Mouse (Mus musculus) NIH3T3 (cell line): ENCODE data around the gene Tap2.
A peak's percentile ranks its signal among the peaks of the same experiment; 100 is the strongest.

Source experiments
- DNase-seq: peaks from one replicate; pipeline ENCODE4 v3.0.0-alpha.2; 2012; ENCODE audit warnings: low read depth

The Tap2 gene

DNA sequence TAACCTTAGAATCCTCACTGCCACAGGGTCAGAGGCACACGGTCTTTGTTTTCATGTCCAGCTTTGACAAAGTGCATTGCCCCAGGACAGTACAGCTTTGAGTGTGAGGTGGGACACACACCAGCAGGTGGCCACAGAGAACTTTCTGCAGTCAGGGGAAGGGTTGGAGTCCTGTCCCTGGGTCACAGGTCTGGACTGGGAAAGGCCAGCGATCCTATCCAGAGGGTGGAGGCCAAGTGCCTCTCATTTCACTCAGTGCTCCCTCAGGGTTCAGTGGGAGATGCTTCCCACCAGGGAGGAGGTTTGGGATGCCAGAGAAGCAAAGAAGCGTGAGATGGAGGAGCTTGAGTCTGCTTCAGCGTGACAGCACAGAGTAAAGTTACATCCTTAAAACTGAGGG, 48.3 kb downstream of the Tap2 start:
- no peak for DNase-seq

DNA sequence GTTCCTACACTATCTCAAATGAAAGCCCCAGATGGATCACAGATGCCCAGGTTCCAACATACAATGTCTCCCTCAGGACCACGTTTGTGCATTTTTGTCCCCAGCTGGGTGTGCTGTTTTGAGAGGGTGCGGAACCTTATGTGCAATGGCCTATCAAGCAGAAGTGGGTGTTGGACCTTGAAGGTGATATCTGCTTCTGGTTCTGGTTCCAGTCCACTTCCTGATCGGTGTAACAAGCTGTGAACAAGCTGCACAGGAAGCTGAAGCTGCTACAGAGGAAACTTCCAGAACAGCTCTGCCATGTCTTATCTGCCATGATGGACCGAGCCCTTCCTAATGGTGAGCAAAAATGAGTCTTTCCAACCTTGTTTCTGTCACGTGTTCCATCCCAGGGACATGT, 53.2 kb downstream of the Tap2 start:
- DNase-seq, result no peak

DNA sequence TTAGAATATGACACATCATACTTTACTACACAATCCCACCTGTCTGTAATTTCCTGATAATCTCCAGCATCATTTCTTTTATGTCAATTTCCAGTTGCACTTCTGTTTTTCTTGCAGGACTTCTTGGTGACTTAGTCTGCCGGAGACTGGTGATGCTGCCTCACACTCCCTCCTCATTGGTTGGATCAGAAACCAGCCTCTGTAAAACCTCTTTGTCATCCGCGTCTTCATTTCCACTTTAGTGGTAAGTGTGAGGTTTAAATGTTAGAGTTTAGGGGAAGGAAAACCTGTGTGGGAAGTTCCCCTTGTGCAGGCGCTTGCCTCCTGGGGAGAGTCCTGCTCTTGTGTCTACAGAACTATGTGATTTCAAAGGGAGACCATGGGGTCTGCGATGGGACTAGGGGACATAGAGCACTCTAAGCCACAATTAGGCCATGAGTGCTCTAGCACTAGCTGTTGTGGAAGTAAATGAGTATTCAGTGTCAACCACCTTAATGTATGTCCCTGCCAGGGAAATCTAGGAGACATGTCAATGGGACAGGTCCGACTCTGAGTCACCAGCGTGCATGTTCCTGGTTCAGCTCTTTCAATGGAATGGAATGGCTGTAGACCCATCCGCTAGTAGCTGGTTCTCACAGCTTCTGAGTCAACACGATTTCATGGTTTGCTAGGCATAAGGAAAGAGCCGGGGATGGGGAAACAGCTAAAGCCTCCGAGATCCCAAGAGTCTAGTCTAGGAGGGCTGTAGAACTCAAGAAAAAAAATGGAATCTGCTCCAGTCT, 54.5 kb downstream of the Tap2 start, which contains the start of gene H2-Ab1:
Gene H2-Ab1 (plus strand): TSS at position 96 of the 782 bp plus-strand sequence.
- DNase-seq, result peak; percentile 83

DNA sequence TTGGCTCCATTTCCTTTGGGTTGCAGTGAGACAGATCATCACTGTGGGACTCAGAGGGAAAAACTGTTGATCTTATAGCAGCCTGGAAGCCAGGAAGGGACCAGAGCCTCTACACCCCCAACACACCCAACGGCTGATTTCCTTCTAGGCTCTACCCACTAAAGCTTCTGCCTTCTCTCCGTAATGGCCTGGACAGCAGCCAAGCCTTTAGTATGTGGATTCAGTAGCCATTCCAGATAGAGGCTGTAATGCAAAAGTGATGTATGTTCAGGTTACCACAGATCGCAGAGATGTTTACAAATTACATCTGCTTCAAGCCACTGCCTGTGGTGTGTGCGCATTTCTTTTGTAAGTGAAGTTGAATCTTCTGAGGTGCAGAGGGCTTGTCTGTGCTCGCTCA, 57.2 kb downstream of the Tap2 start:
- peak; percentile 34 for DNase-seq

DNA sequence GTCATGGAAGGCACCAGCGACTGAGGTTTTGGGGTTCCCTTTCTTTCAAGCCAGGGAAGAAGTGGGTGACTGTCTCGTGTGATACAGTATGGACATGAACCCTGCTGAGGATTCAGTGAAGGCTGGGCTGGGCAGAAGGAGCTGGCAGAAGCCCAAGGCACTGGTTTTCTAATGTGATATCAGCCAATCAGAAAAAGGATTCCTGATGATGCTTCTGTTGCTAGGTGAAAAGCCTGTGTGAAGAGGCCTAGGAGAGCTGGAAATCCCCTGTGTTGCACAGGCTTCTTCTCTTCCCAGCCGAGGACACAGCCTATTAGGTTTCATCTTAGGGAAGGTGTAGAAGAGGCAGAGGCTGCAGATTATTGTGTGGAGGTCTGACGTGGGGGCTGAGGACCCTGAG, 58.2 kb downstream of the Tap2 start:
- peak; percentile 76 for DNase-seq

DNA sequence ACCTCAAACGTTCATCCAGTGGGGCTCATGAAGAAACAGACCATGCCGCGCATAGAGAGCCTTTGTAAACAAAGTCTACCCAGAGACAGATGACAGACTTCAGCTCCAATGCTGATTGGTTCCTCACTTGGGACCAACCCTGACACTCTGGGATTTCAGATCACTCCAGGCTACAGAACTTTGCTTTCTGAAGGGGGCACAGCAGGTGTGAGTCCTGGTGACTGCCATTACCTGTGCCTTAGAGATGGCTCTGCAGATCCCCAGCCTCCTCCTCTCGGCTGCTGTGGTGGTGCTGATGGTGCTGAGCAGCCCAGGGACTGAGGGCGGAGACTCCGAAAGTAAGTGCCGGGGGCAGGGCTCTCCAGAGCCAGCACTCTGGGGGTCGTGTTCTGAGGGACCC, 59.7 kb downstream of the Tap2 start:
- peak; percentile 71 for DNase-seq

DNA sequence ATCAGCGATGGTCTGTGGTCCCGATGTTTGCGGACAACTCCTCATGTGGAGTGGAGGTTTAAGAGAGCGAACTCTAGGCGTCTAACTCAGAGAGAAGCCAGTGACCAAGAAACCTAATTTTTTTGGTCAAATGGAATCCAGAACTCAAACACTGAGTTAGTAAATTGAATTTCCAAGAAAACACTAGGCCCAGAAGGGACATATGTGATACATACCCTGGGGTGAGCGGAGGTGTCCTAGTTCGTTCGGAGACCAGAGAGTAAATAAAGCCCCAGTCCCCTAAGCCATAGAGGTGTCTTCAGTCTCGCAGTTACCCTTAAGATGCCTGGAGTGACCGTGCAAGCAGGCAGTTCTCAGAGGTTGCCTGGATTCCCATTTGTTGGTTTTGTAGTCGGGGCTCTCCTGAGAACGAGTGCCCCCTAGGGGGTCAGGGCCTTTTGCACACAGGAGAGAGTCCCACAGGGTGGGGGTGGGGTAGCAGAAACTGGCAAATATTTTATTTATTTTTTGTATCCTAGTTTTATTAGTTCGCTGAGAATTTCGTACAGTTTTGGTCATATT, 60.6 kb downstream of the Tap2 start:
- DNase-seq, result no peak

DNA sequence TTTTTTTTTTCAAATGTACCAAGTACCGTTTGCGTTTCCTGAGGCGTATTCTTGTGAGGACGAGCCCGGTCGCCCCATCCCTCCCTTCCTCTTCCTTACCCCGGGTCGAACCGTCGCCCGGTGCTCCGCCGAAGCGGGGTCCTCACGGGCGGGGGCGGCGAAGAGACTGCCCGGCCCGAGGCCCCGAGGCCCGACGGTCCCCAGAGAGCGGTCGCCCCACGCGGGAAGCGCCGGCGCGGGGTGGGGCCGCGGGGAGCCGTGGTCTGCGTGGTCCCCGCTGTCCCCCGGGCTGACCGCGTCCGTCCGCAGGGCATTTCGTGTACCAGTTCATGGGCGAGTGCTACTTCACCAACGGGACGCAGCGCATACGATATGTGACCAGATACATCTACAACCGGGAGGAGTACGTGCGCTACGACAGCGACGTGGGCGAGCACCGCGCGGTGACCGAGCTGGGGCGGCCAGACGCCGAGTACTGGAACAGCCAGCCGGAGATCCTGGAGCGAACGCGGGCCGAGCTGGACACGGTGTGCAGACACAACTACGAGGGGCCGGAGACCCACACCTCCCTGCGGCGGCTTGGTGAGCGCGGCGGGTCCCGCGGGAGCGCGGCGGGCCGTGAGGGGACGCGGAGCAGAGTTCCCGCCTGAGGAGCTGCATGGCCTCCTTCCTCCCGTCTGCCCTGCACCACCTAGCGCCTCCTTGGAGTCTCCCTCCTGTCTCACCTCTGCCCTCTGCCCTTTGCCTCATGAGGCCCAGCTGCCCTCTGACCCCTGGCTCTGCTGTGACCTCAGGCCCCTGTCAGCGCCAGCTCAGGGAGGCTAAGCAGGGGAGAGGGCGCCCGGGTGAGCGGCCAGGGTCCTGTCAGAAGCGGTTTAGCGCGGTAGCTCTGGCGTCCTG, 61.4 kb downstream of the Tap2 start:
- no peak for DNase-seq
